Mouse (Mus musculus) bone marrow, adult 2 months (tissue): Measurements from ENCODE around the gene Ptn.

Source experiments
- CTCF ChIP-seq: fragments of 200-500 bp; IDR thresholded peaks from 2 replicates; pipeline ENCODE4 v1.5.1; 2011; ENCODE audit warnings: low read length, control low read depth; ENCODE audit not compliant: control insufficient read depth, insufficient read depth
- POLR2A ChIP-seq: fragments of 200-500 bp; IDR thresholded peaks from 2 replicates; pipeline ENCODE4 v1.6.1; 2011; ENCODE audit warnings: low read depth, mild to moderate bottlenecking, control low read depth, low read length, borderline replicate concordance; ENCODE audit not compliant: control insufficient read depth

DNA sequence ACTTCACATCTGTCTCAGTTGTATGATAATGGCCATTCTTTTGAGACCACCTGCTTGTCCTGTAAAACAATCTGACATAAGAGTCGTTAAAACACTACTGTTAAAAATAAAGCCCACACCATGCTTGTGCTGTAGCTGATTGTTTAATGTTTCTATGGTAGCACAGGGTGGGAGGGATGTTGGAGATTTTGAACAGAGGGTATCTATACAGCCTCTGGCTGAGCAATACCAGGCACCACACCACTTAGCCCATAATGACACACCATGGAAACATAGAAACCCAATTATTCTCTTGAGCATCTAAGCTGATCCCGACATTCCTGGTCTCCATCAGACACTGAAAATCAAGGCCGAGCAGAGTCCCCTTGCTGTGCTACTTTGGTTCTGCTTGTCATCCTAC lies 41.0 kb downstream of the Ptn start:
- TF ChIP-seq POLR2A, result no peak
- no peak for TF ChIP-seq CTCF
